In the genomic region with DNA sequence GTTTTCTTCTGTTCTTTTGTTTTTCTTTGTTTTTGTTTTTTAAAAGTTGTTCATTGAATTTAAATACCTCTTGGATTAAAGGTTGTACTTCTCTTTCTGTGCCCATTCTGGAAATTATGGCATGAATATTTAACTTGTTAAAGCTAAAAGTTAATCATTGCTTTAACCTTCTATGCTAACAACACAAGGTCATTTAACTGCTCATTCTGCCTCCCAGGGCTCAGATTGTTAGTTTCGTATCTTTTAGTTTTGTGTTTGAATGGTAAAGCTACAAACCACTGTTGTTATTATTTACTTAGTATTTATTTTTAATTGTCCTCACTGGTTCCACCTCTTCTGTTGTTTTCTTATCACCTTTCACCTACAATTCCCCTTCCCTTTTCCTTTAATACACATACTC, we compare ENCODE assay signal across 24 mouse cellular contexts.
DNase-seq lines count a peak whose midpoint lies in the region; ATAC-seq and TF ChIP-seq lines count a peak whose summit lies in the region.
"Had no signal": no experiment of that assay in that cellular context is flagged by ENCODE, and none has a peak within 500 bp of the region (broad histone marks: within the 10 kb centered on the region; RNA-seq: fewer than 3 reads in every experiment).

No protein-coding gene starts in this region.

- no peaks in the 10 kb centered on the region for H3K27me3 ChIP-seq in kidney, adult 2 months (replicated peaks; ENCODE audit: control insufficient read depth, insufficient read depth, low read length)
- H3K27me3 ChIP-seq in kidney, embryonic 15.5 days: no peaks in the 10 kb centered on the region
- H3K27me3 ChIP-seq: forebrain, embryonic 13.5 days; heart, embryonic 12.5 days; heart, embryonic 15.5 days; hindbrain, embryonic 13.5 days had no signal

- H3K4me1 ChIP-seq in kidney, adult 2 months (ENCODE audit: control insufficient read depth, insufficient read depth, low read length): no peaks in the 10 kb centered on the region
- H3K4me1 ChIP-seq in kidney, embryonic 15.5 days: no peaks in the 10 kb centered on the region
- H3K4me1 ChIP-seq: forebrain, embryonic 10.5 days; forebrain, embryonic 13.5 days; heart, embryonic 12.5 days; heart, embryonic 15.5 days; hindbrain, embryonic 10.5 days; hindbrain, embryonic 13.5 days had no signal

- peak overlapping the region; percentile 98 for H3K27ac ChIP-seq in kidney, adult 2 months (ENCODE audit: insufficient read depth, low read depth, low read length)
- peak overlapping the region; percentile 62; the same call in 1 of the 2 replicates for H3K27ac ChIP-seq in kidney, embryonic 15.5 days
- H3K27ac ChIP-seq: forebrain, embryonic 10.5 days; forebrain, embryonic 13.5 days; gastrocnemius, adult 2 months; heart, embryonic 15.5 days; hindbrain, embryonic 10.5 days; hindbrain, embryonic 13.5 days had no signal

- H3K9me3 ChIP-seq in kidney, embryonic 15.5 days (replicated peaks): no peaks in the 10 kb centered on the region
- H3K9me3 ChIP-seq: forebrain, embryonic 10.5 days; forebrain, embryonic 13.5 days; heart, embryonic 12.5 days; heart, embryonic 15.5 days; hindbrain, embryonic 10.5 days; hindbrain, embryonic 13.5 days had no signal

- peak; percentile 66 for DNase-seq in kidney, adult 2 months
- DNase-seq in kidney, adult 18-20 months: no peak
- DNase-seq in kidney, adult 11 months: no peak
- DNase-seq in kidney, postnatal 36 days: peak; percentile 6 to 36
- DNase-seq in yolk sac, embryonic 10.5 days (ENCODE audit: low spot score): no peak
- DNase-seq: adrenal gland, postnatal 10 days; adrenal gland, postnatal 36 days; cerebellum, adult 18-20 months; cerebellum, adult 9-10 months; cerebellum, postnatal 14 days; gastrocnemius, adult 2 months; gastrocnemius, postnatal 25 days; heart, adult 18-20 months; heart, postnatal 10 days; heart, postnatal 36 days had no signal

- 26% methylated on average over 1 of the region's 1 CpGs for WGBS in kidney, adult 2 months
- 55% methylated on average over 1 of the region's 1 CpGs for WGBS in kidney, embryonic 15.5 days

- H3K4me2 ChIP-seq in kidney, embryonic 15.5 days: no peak overlapping the region
- H3K4me2 ChIP-seq: forebrain, embryonic 13.5 days; heart, embryonic 12.5 days; heart, embryonic 15.5 days; hindbrain, embryonic 13.5 days had no signal

- no peak for TF ChIP-seq POLR2A in kidney, adult 2 months (IDR thresholded peaks at IDR 0.05; ENCODE audit: low read depth, low read length)

- no peak for TF ChIP-seq CTCF in kidney, adult 2 months (conservative IDR thresholded peaks at IDR 0.05; ENCODE audit: insufficient read depth, insufficient read length, low read depth, low read length)

- H3K9ac ChIP-seq in kidney, embryonic 15.5 days: no peak overlapping the region
- H3K9ac ChIP-seq: forebrain, embryonic 13.5 days; heart, embryonic 12.5 days; heart, embryonic 15.5 days; hindbrain, embryonic 13.5 days had no signal

- no peaks in the 10 kb centered on the region for H3K36me3 ChIP-seq in kidney, adult 2 months (ENCODE audit: control insufficient read depth, insufficient read depth, low read length)
- H3K36me3 ChIP-seq in kidney, embryonic 15.5 days: no peaks in the 10 kb centered on the region
- H3K36me3 ChIP-seq: forebrain, embryonic 10.5 days; heart, embryonic 12.5 days; heart, embryonic 15.5 days; hindbrain, embryonic 10.5 days; hindbrain, embryonic 13.5 days had no signal

- ATAC-seq in kidney, embryonic 15.5 days (replicated peaks; ENCODE audit: low FRiP score): no peak
- ATAC-seq: forebrain, embryonic 13.5 days; forebrain, embryonic 16.5 days; hindbrain, embryonic 16.5 days had no signal

- H3K4me3 ChIP-seq in kidney, adult 2 months (ENCODE audit: insufficient read depth, low read depth, low read length): no peak overlapping the region
- no peak overlapping the region for H3K4me3 ChIP-seq in kidney, embryonic 15.5 days (replicated peaks)
- H3K4me3 ChIP-seq: forebrain, embryonic 10.5 days; forebrain, embryonic 13.5 days; gastrocnemius, adult 2 months; heart, embryonic 12.5 days; heart, embryonic 15.5 days; hindbrain, embryonic 10.5 days; hindbrain, embryonic 13.5 days had no signal

Comparison
In these comparisons a context has a peak if more than half of its experiments do, and no peak if none do; other contexts are left out.
1. DNase-seq: peak in kidney, adult 2 months (single experiment) and kidney, postnatal 36 days (2 of 2); none in kidney, adult 18-20 months (single experiment), kidney, adult 11 months (single experiment) and yolk sac, embryonic 10.5 days (single experiment).